Mouse (Mus musculus): ENCODE measurements around the gene Syndig1l. TPM values are rescaled to one million over a fixed set of nuclear protein-coding genes. Genes with fewer than 3 reads are reported as not detected.

The Syndig1l gene
- 0.49 and 1.1 TPM in 2 replicates for polyA plus RNA-seq (2014; fragmentation: Nextera tagmentation; extraction: Ambion mirVana)

DNA sequence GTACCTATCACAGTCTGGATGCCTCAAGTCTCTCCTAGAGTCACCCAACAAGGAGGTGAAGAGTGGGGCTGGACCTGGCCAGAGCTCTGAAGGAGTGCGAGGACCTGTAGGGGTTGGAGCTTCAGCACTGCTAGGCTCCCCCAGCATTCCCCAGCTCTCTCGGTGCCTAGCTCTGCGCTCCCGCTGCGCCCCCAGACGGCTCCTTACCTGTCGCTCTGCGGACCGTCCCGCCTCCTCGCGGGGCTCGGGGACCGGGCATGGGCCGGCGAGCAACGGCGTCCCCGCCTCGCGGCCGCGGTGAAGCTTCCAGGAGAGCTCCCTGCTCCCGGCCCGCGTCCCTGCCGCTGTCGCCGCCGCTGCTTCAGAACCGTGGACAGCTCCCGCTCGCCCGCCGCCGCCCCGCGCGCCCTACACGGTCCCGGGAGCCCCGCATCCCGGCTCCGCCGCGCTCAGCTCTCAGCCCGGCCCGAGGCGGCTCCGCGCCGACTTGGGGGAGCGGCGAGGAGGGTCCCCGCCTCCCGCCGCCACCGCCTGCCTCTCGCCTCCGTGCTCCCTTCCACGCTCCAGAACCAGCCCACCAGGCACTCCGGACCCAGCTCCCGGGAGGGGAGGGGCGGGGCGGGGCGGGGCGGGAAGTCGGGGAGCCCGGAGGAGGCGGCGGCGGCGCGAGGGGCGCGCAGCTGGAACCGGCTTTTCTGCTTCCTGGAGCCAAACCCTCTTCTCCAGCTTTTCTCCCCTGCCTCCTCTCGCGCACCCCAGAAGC, at the start of gene Syndig1l:
TSS of gene Syndig1l (minus strand) at position 513 of the 763 bp plus-strand sequence.
- Histone ChIP-seq H3K4me1 (ENCODE audit: control insufficient read depth, insufficient read depth, low read length) (no peaks in the 10 kb centered on the region), H3K36me3 (ENCODE audit: control insufficient read depth, insufficient read depth, low read length) (no peaks in the 10 kb centered on the region), H3K9me3 (ENCODE audit: control insufficient read depth, low read length) (no peaks in the 10 kb centered on the region), H3K9ac (ENCODE audit: low read length) (peak within 1 kb of the TSS; percentile 44), H3K27ac (ENCODE audit: low read depth, low read length) (no peak within 1 kb of the TSS), H3K27me3 (ENCODE audit: control insufficient read depth, insufficient read depth, low read length) (peaks cover 16% of the 10 kb centered on the region), H3K4me3 (ENCODE audit: low read depth, low read length) (peak within 1 kb of the TSS; percentile 45), H3K4me2 (ENCODE audit: low read depth) (peak within 1 kb of the TSS; percentile 82)
- ATAC-seq (ENCODE audit: insufficient read depth, low FRiP score, low TSS enrichment), result peak; percentile 35; the same call in 1 of the 2 replicates
- under 1% methylated on average over 73 of the region's 79 CpGs for WGBS
- DNase-seq (ENCODE audit: low spot score), result peak; percentile 80

- DNase-seq (ENCODE audit: low spot score) (no peak), ATAC-seq (ENCODE audit: insufficient read depth, low FRiP score, low TSS enrichment) (no peak)
- no peak overlapping the region for H3K27ac ChIP-seq (ENCODE audit: low read depth, low read length)
- WGBS, result 74% methylated on average over 3 of the region's 3 CpGs
- H3K27me3 ChIP-seq (ENCODE audit: control insufficient read depth, insufficient read depth, low read length), result no peaks in the 10 kb centered on the region
- H3K4me3 ChIP-seq (ENCODE audit: low read depth, low read length), result no peak overlapping the region
- H3K4me2 ChIP-seq (ENCODE audit: low read depth), result no peak overlapping the region
- H3K36me3 ChIP-seq (ENCODE audit: control insufficient read depth, insufficient read depth, low read length), result no peaks in the 10 kb centered on the region
- H3K9ac ChIP-seq (ENCODE audit: low read length), result no peak overlapping the region
- H3K4me1 ChIP-seq (ENCODE audit: control insufficient read depth, insufficient read depth, low read length), result peaks cover 8% of the 10 kb centered on the region; the same call in 1 of the 2 replicates
- H3K9me3 ChIP-seq (ENCODE audit: control insufficient read depth, low read length), result no peaks in the 10 kb centered on the region
These were observed 49.5 kb upstream of the Syndig1l start for GRCm38 (mm10) chr12:84748134-84748533.

DNA sequence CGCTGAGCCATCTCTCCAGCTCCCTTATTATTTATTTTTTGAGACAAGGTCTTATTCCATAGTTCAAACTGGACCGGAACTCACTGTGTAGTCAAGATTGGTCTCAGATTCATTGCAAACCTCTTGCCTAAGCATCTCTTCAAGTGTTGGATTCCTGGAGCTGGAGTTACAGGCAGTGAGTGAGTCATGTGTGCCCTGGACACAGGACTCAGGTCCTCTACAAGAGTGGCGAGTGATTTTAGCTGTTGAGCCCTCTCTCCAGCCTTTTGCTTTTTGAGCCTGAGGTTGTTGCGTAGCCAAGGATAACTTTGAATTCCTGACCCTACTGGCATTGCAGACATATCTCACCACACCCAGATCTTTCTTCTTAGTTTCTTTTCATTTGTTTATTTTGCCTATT, 47.1 kb upstream of the Syndig1l start:
- Histone ChIP-seq H3K27me3 (ENCODE audit: control insufficient read depth, insufficient read depth, low read length) (no peaks in the 10 kb centered on the region), H3K4me1 (ENCODE audit: control insufficient read depth, insufficient read depth, low read length) (no peaks in the 10 kb centered on the region), H3K9me3 (ENCODE audit: control insufficient read depth, low read length) (no peaks in the 10 kb centered on the region), H3K36me3 (ENCODE audit: control insufficient read depth, insufficient read depth, low read length) (no peaks in the 10 kb centered on the region), H3K27ac (ENCODE audit: low read depth, low read length) (no peak overlapping the region), H3K4me3 (ENCODE audit: low read depth, low read length) (no peak overlapping the region), H3K9ac (ENCODE audit: low read length) (no peak overlapping the region), H3K4me2 (ENCODE audit: low read depth) (no peak overlapping the region)
- WGBS, result 76% methylated on average over 4 of the region's 4 CpGs
- ATAC-seq (ENCODE audit: insufficient read depth, low FRiP score, low TSS enrichment) (no peak), DNase-seq (ENCODE audit: low spot score) (no peak)

DNA sequence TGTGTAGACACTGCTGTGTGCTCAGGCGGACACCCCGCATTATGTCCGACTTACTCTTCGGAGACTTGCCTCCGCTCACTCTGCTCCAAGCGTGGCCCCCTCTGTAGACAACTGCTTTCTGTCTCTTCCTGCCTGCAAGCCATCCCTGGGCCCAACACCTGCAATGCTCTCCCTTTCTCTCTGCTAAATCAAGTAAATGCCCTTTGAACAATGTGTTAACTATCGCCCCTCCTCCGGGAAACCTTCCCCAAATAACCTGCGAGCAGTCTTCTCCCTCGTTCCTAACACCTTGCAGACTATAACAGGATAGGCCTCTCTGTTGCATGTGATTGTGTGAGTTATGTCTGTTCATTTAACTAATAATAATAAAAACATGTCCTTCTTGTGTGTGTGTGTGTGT, 44.9 kb upstream of the Syndig1l start:
- no peak overlapping the region for H3K4me2 ChIP-seq (ENCODE audit: low read depth)
- H3K9ac ChIP-seq (ENCODE audit: low read length), result no peak overlapping the region
- no peak overlapping the region for H3K27ac ChIP-seq (ENCODE audit: low read depth, low read length)
- H3K27me3 ChIP-seq (ENCODE audit: control insufficient read depth, insufficient read depth, low read length), result no peaks in the 10 kb centered on the region
- H3K4me1 ChIP-seq (ENCODE audit: control insufficient read depth, insufficient read depth, low read length), result no peaks in the 10 kb centered on the region
- DNase-seq (ENCODE audit: low spot score) (no peak), ATAC-seq (ENCODE audit: insufficient read depth, low FRiP score, low TSS enrichment) (no peak)
- H3K36me3 ChIP-seq (ENCODE audit: control insufficient read depth, insufficient read depth, low read length), result no peaks in the 10 kb centered on the region
- H3K9me3 ChIP-seq (ENCODE audit: control insufficient read depth, low read length), result no peaks in the 10 kb centered on the region
- no peak overlapping the region for H3K4me3 ChIP-seq (ENCODE audit: low read depth, low read length)
- 81% methylated on average over 10 of the region's 10 CpGs for WGBS

DNA sequence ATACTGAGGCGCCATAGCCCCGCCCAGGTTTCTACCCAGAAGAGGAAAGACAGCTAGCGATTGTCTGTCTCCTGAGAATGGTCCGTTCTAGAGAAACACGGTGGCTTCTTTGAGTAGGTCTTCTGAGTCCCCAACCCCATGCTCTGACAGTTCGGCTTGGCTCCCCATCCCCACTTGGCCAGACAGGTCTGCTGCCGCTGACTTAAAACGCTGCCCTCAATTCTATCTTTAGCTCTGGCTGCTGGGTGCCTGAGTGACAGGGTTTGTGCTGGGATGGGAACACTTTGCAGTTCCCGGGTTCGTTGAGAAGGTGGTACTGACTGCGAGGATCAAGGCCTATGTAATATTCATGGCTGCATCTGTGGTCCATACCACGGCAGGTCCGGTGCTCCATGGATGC, 34.7 kb upstream of the Syndig1l start:
- WGBS, result 72% methylated on average over 13 of the region's 13 CpGs
- H3K9me3 ChIP-seq (ENCODE audit: control insufficient read depth, low read length), result no peaks in the 10 kb centered on the region
- ATAC-seq (ENCODE audit: insufficient read depth, low FRiP score, low TSS enrichment), result no peak

DNA sequence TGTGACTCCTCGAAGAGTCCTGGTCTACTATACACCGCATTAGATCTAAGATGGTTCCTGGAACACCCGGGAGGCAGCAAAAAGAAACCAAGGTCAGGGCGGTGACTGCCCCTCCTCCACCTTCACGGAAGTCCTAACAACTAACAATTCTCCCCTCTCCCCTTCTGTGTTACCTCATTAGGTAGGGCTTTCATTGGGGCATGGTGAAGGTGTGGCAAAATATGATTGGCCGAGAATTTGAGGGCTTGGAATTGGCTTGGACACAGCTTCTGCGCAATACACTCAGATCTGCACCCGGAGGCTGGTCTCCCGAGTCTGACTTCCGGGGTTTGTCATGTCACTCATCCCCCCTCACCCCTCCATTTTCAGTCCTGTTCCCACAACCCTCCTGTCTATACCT, 29.8 kb upstream of the Syndig1l start:
- Histone ChIP-seq H3K27me3 (ENCODE audit: control insufficient read depth, insufficient read depth, low read length) (no peaks in the 10 kb centered on the region), H3K4me2 (ENCODE audit: low read depth) (no peak overlapping the region), H3K4me1 (ENCODE audit: control insufficient read depth, insufficient read depth, low read length) (no peaks in the 10 kb centered on the region), H3K36me3 (ENCODE audit: control insufficient read depth, insufficient read depth, low read length) (no peaks in the 10 kb centered on the region), H3K9ac (ENCODE audit: low read length) (no peak overlapping the region), H3K9me3 (ENCODE audit: control insufficient read depth, low read length) (no peaks in the 10 kb centered on the region), H3K4me3 (ENCODE audit: low read depth, low read length) (no peak overlapping the region), H3K27ac (ENCODE audit: low read depth, low read length) (no peak overlapping the region)
- ATAC-seq (ENCODE audit: insufficient read depth, low FRiP score, low TSS enrichment) (no peak), DNase-seq (ENCODE audit: low spot score) (no peak)
- 97% methylated on average over 10 of the region's 10 CpGs for WGBS

More for the DNA sequence above, 34.7 kb upstream of the Syndig1l start:
- Histone ChIP-seq H3K27ac (ENCODE audit: low read depth, low read length) (no peak overlapping the region), H3K4me1 (ENCODE audit: control insufficient read depth, insufficient read depth, low read length) (no peaks in the 10 kb centered on the region), H3K27me3 (ENCODE audit: control insufficient read depth, insufficient read depth, low read length) (no peaks in the 10 kb centered on the region), H3K4me3 (ENCODE audit: low read depth, low read length) (no peak overlapping the region), H3K9ac (ENCODE audit: low read length) (no peak overlapping the region), H3K4me2 (ENCODE audit: low read depth) (no peak overlapping the region), H3K36me3 (ENCODE audit: control insufficient read depth, insufficient read depth, low read length) (no peaks in the 10 kb centered on the region)
- no peak for DNase-seq (ENCODE audit: low spot score)

- no peak overlapping the region for H3K9ac ChIP-seq (ENCODE audit: low read length)
- H3K4me1 ChIP-seq (ENCODE audit: control insufficient read depth, insufficient read depth, low read length), result no peaks in the 10 kb centered on the region
- no peak overlapping the region for H3K4me2 ChIP-seq (ENCODE audit: low read depth)
- no peaks in the 10 kb centered on the region for H3K9me3 ChIP-seq (ENCODE audit: control insufficient read depth, low read length)
- H3K36me3 ChIP-seq (ENCODE audit: control insufficient read depth, insufficient read depth, low read length), result no peaks in the 10 kb centered on the region
- H3K27ac ChIP-seq (ENCODE audit: low read depth, low read length), result no peak overlapping the region
- H3K4me3 ChIP-seq (ENCODE audit: low read depth, low read length), result no peak overlapping the region
- 75% methylated on average over 5 of the region's 5 CpGs for WGBS
- DNase-seq (ENCODE audit: low spot score), result no peak
- no peaks in the 10 kb centered on the region for H3K27me3 ChIP-seq (ENCODE audit: control insufficient read depth, insufficient read depth, low read length)
- no peak for ATAC-seq (ENCODE audit: insufficient read depth, low FRiP score, low TSS enrichment)
These were observed 28.8 kb upstream of the Syndig1l start for GRCm38 (mm10) chr12:84727434-84727833.

DNA sequence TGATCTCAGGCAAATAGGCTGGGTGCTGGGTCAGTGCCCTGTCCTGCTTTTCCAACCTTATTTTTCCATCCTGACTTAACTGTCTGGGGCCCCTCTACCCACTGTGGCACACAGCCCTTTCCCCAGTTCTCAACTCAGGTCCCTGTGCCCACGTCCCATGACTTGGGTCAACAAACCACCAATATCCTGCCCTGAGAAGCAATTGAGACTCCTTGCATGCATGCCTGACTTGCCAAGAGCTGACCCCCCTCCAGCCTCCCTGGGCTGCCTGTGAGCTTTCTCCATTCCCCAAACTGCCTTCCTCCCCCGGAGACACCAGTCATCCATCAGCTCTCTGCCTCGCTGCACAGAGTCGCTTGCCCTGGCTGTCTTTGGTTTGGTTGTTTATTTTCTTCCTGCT, 28.4 kb upstream of the Syndig1l start:
- H3K4me1 ChIP-seq (ENCODE audit: control insufficient read depth, insufficient read depth, low read length), result no peaks in the 10 kb centered on the region
- no peak for ATAC-seq (ENCODE audit: insufficient read depth, low FRiP score, low TSS enrichment)
- no peak overlapping the region for H3K4me3 ChIP-seq (ENCODE audit: low read depth, low read length)
- no peak overlapping the region for H3K27ac ChIP-seq (ENCODE audit: low read depth, low read length)
- H3K4me2 ChIP-seq (ENCODE audit: low read depth), result no peak overlapping the region
- WGBS, result 53% methylated on average over 4 of the region's 4 CpGs
- no peak for DNase-seq (ENCODE audit: low spot score)
- H3K9me3 ChIP-seq (ENCODE audit: control insufficient read depth, low read length), result no peaks in the 10 kb centered on the region
- no peak overlapping the region for H3K9ac ChIP-seq (ENCODE audit: low read length)
- no peaks in the 10 kb centered on the region for H3K27me3 ChIP-seq (ENCODE audit: control insufficient read depth, insufficient read depth, low read length)
- no peaks in the 10 kb centered on the region for H3K36me3 ChIP-seq (ENCODE audit: control insufficient read depth, insufficient read depth, low read length)

- no peak overlapping the region for H3K27ac ChIP-seq (ENCODE audit: low read depth, low read length)
- H3K4me1 ChIP-seq (ENCODE audit: control insufficient read depth, insufficient read depth, low read length), result no peaks in the 10 kb centered on the region
- no peaks in the 10 kb centered on the region for H3K36me3 ChIP-seq (ENCODE audit: control insufficient read depth, insufficient read depth, low read length)
- no peak for ATAC-seq (ENCODE audit: insufficient read depth, low FRiP score, low TSS enrichment)
- H3K27me3 ChIP-seq (ENCODE audit: control insufficient read depth, insufficient read depth, low read length), result no peaks in the 10 kb centered on the region
- no peaks in the 10 kb centered on the region for H3K9me3 ChIP-seq (ENCODE audit: control insufficient read depth, low read length)
- no peak for DNase-seq (ENCODE audit: low spot score)
- H3K4me3 ChIP-seq (ENCODE audit: low read depth, low read length), result no peak overlapping the region
- 96% methylated on average over 4 of the region's 4 CpGs for WGBS
- no peak overlapping the region for H3K4me2 ChIP-seq (ENCODE audit: low read depth)
- no peak overlapping the region for H3K9ac ChIP-seq (ENCODE audit: low read length)
These were observed 27.8 kb upstream of the Syndig1l start for GRCm38 (mm10) chr12:84726391-84726790.
